Mouse (Mus musculus): ENCODE measurements around the gene Ncam2.

- TF ChIP-seq POLR2A (IDR thresholded peaks at IDR 0.05; ENCODE audit: extremely low read depth, insufficient read depth, low read length): no peak
- TF ChIP-seq CTCF (IDR thresholded peaks at IDR 0.05; ENCODE audit: low read depth, low read length): no peak
Observed at GRCm38 (mm10) chr16:81452988-81453387, 252.5 kb downstream of the Ncam2 start.

All from liver, adult 2 months (tissue).